Comparison of ENCODE assay signal across 8 mouse cellular contexts in genomic region chr5:123377120-123377955, GRCm38 (mm10). TPM values are rescaled to one million over a fixed set of nuclear protein-coding genes. Genes with fewer than 3 reads are reported as not detected.
A peak's percentile ranks its signal among the peaks of the same experiment; 100 is the strongest.
DNase-seq lines count a peak whose midpoint lies in the region; ATAC-seq and TF ChIP-seq lines count a peak whose summit lies in the region.

No protein-coding gene starts in this region.

- H3K36me3 ChIP-seq in C2C12 (ENCODE audit: control insufficient read depth, insufficient read depth) = peaks cover 10% of the 10 kb centered on the region
- H3K36me3 ChIP-seq in testis, adult 2 months (ENCODE audit: control insufficient read depth, insufficient read depth, low read length) = no peaks in the 10 kb centered on the region

- H3ac ChIP-seq in C2C12 (ENCODE audit: control insufficient read depth, insufficient read length, low read depth) = no peak overlapping the region

- H3K79me3 ChIP-seq in C2C12 (ENCODE audit: low read depth) = no peaks in the 10 kb centered on the region

- H3K4me1 ChIP-seq in testis, adult 2 months (ENCODE audit: control insufficient read depth, insufficient read depth, low read length) = peaks cover 5% of the 10 kb centered on the region

- H3K4me3 ChIP-seq in C2C12 (ENCODE audit: insufficient read depth, poor library complexity, severe bottlenecking) = no peak overlapping the region
- H3K4me3 ChIP-seq in testis, adult 2 months (ENCODE audit: control insufficient read depth, low read depth, low read length) = no peak overlapping the region

- TF ChIP-seq CTCF in C2C12 (IDR thresholded peaks at IDR 0.05; ENCODE audit: control insufficient read depth, insufficient read depth, insufficient read length) = peak; percentile 57
- peak; percentile 72; the same call in 1 of the 2 replicates for TF ChIP-seq CTCF in testis, adult 2 months (IDR thresholded peaks at IDR 0.05; ENCODE audit: control insufficient read depth, insufficient read depth, insufficient replicate concordance, low read depth, low read length)

- H3K27me3 ChIP-seq in C2C12 (ENCODE audit: control insufficient read depth, insufficient read depth, insufficient read length) = no peaks in the 10 kb centered on the region
- no peaks in the 10 kb centered on the region for H3K27me3 ChIP-seq in testis, adult 2 months (ENCODE audit: control insufficient read depth, insufficient read depth, low read length)

- intact Hi-C loops in gastrocnemius, postnatal 36 days (cut with DNase I) = loop anchor here (2.0 to 5.0 kb wide), 2 partner anchors 59 to 150 kb away; partner anchors contain the start of gene Gm49027
- intact Hi-C loops in left cerebral cortex, postnatal 4 days (cut with DNase I) = loop anchor here (5.0 to 10.0 kb wide), 2 partner anchors 65 to 127 kb away; no protein-coding TSS in a partner anchor

- no peaks in the 10 kb centered on the region for H3K79me2 ChIP-seq in C2C12 (ENCODE audit: control insufficient read depth, insufficient read depth)

- DNase-seq in adipocyte (ENCODE audit: low spot score) = peak; percentile 85
- peak; percentile 78 for DNase-seq in gastrocnemius, postnatal 36 days
- peak; percentile 65 for DNase-seq in kidney, adult 11 months
- peak; percentile 75 for DNase-seq in left cerebral cortex, postnatal 4 days

- no peak for TF ChIP-seq POLR2A in testis, adult 2 months (IDR thresholded peaks at IDR 0.05; ENCODE audit: control insufficient read depth, low read depth, low read length)

- peak; percentile 53 for ATAC-seq in common myeloid progenitor, adult 5-6 weeks (replicated peaks; ENCODE audit: low read depth, poor library complexity, severe bottlenecking)
- ATAC-seq in monocyte, adult 5-6 weeks (replicated peaks; ENCODE audit: insufficient number of reproducible peaks, low FRiP score, low TSS enrichment, poor library complexity, severe bottlenecking) = peak; percentile 87

- H3K27ac ChIP-seq in testis, adult 2 months (ENCODE audit: control insufficient read depth, insufficient read depth, low read depth, low read length) = no peak overlapping the region

TF ChIP-seq in C2C12, 6 proteins besides CTCF, POLR2A, EP300 and RAD21:
- no peak for TF ChIP-seq MYOG (IDR thresholded peaks at IDR 0.05; ENCODE audit: control insufficient read depth, extremely low read depth, insufficient read length)
- TF ChIP-seq USF1 (IDR thresholded peaks at IDR 0.05; ENCODE audit: low read depth) = no peak
- TF ChIP-seq MAX (IDR thresholded peaks at IDR 0.05) = no peak
- no peak for TF ChIP-seq CEBPB (IDR thresholded peaks at IDR 0.05; ENCODE audit: low read depth)
- TF ChIP-seq MYOD1 (IDR thresholded peaks at IDR 0.05; ENCODE audit: control insufficient read depth, insufficient read length, low read depth) = no peak
- TF ChIP-seq FOSL1 (IDR thresholded peaks at IDR 0.05; ENCODE audit: insufficient read depth, low read length, poor library complexity, severe bottlenecking) = no peak

RNA-seq across cellular contexts. Expression of gene Mlxip, which starts 17.3 kb away (rescaled TPM):
- 4.0 TPM for polyA plus RNA-seq in C2C12 (2012; fragmentation: generic; extraction: Trizol)
- total RNA-seq in common myeloid progenitor, adult 5-6 weeks (2017) = 9.1 and 13.9 TPM in 2 replicates
- total RNA-seq in gastrocnemius, postnatal 36 days (2021) = 10 to 100 TPM; 49.7 to 50.7 TPM
- total RNA-seq in left cerebral cortex, postnatal 4 days (2021) = 10 to 100 TPM; 29.9 to 30.0 TPM
- total RNA-seq in monocyte, adult 5-6 weeks (2017) = 17.5 to 37.6 TPM (median 22.9 TPM) in 3 replicates
- polyA plus RNA-seq in testis, adult 2 months (2012; rRNA removed) = 17.4 and 18.8 TPM in 2 replicates

RNA-seq across cellular contexts. Expression of gene Bcl7a, which starts 33.7 kb away (rescaled TPM):
- 5.6 TPM for polyA plus RNA-seq in C2C12 (2012; fragmentation: generic; extraction: Trizol)
- total RNA-seq in common myeloid progenitor, adult 5-6 weeks (2017) = 18.9 and 19.4 TPM in 2 replicates
- 10 to 100 TPM in 1 of 2 experiments, 1 to 10 TPM in 1; 6.6 to 10.7 TPM for total RNA-seq in gastrocnemius, postnatal 36 days (2021)
- total RNA-seq in left cerebral cortex, postnatal 4 days (2021) = 10 to 100 TPM; 95.1 to 98.4 TPM
- 1.3 to 5.0 TPM (median 2.7 TPM) in 3 replicates for total RNA-seq in monocyte, adult 5-6 weeks (2017)
- 0.73 and 0.88 TPM in 2 replicates for polyA plus RNA-seq in testis, adult 2 months (2012; rRNA removed)
